Mouse (Mus musculus): ENCODE results near the gene Gjc2. TPM values are rescaled to one million over a fixed set of nuclear protein-coding genes. Genes with fewer than 3 reads are reported as not detected.

Gene Gjc2
- total RNA-seq, 2 experiments from 2014 or later: not detected

DNA sequence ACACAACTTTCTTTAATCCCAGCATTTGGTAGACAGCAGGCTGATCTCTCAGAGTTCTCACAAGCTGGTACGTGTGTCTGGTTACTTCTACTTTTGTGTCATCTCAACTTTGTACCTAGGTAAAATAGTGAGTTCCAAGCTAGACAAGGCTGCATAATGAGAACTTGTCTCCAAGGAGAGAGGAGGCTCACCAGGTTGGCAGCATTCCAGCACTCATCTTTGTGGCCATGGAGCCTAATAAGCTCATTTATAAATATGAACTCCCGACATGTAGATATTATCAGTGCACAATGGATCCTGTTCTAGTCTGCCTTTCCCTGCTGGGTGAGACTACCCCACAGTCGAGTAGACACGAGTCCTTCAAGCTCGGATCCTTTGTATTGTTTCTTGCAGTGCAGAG lies 26.6 kb upstream of the Gjc2 start:
- no peak for ATAC-seq (replicated peaks; ENCODE audit: low FRiP score, poor library complexity, severe bottlenecking)

DNA sequence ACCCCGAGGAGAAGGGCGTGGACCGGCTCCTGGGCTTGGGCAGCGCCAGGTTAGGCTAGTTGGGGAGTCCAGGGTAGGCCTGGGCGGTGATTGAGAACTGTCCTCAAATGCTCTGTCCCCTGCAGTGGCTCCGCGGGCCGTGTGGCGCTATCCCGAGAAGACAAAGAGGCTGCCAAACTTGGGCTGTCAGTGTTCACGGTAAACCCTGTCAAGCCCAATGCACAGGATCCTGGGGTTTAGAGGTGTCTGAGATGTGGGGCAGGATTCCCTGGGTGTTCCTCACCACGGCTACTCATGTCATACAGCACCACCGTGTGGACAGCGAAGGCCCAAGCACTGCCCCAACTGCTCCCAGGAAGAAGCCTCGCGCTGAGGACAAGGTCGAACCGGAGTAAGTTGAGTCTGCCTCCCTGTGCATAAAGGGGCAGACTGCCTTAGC lies 26.0 kb upstream of the Gjc2 start:
- peak; percentile 87 for ATAC-seq (replicated peaks; ENCODE audit: low FRiP score, poor library complexity, severe bottlenecking)

DNA sequence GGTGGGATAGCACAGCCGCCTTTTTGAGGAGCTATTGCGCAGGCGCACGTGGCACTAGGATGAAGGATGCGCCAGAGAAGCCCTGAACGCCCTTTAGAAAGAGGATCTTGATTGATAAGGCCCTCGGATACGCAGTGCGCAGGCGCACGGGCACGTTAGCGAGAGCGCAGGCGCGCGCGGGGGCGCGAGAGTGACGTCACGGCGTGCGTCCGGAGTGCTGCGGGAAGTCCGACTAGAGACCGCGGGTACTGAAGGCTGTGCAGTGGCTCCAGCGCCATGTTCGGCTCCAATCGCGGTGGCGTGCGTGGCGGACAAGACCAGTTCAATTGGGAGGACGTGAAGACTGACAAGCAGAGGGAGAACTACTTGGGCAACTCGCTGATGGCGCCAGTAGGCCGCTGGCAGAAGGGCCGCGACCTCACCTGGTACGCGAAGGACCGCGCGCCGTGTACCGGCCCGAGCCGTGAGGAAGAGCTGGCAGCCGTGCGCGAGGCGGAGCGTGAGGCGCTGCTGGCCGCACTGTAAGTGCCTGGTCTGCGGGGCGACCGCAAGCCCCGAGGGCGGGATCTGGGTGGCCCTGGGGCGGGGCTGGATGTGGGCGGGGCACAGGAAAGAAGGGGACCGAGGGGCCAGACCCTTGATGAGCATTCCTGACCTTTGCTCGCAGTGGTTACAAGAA lies 25.3 kb upstream of the Gjc2 start, which contains the start of gene 2310033P09Rik:
2310033P09Rik (plus strand) TSS at position 169 of the 679 bp plus-strand sequence.
- ATAC-seq (replicated peaks; ENCODE audit: low FRiP score, poor library complexity, severe bottlenecking): peak; percentile 85

DNA sequence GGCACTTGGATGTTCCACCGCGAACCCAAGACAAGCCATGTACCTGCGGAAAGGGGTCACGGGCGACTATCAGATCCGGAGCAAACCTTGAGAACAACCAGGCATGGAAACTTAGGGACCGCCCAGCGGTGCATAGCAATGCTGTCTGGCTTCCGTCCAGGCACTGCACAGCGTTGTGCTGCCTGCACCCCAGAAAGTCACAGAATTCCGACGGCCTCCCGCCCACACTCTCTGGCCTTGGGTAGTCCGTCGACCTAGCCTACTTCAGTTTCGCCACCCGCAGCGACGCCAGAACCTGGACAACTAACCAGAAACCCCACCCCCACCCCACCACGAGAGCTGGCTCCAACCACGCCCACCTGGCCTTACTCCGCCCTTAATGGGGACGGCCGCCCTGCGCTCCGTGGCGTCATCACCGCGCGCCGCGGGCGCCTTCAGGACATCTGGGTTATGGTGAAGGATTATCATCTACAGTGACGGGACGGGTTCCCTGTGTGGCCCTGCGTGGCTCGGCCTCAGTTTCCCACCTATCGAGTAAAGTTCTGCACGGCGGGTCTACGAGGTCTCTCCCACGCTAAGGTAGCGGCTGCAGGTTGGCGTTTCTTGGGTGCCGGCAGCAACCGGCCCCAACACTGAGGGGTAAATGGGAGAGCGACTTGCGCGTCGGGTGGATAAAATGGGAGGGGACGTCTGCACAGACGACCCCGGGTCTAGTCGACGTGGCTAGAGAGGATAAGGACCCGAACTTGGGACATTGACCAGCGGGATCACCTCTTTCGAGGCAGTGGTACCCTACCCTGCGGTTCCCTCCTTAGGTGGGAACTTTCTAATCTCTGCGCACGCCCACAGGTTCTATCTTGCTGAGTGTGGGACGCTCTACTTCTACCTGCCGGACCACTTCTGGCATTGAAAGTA lies 19.3 kb upstream of the Gjc2 start, which contains the start of gene Mrpl55:
Mrpl55 (plus strand) TSS at position 406 of the 915 bp plus-strand sequence.
- ATAC-seq (replicated peaks; ENCODE audit: low FRiP score, poor library complexity, severe bottlenecking): peak; percentile 95

DNA sequence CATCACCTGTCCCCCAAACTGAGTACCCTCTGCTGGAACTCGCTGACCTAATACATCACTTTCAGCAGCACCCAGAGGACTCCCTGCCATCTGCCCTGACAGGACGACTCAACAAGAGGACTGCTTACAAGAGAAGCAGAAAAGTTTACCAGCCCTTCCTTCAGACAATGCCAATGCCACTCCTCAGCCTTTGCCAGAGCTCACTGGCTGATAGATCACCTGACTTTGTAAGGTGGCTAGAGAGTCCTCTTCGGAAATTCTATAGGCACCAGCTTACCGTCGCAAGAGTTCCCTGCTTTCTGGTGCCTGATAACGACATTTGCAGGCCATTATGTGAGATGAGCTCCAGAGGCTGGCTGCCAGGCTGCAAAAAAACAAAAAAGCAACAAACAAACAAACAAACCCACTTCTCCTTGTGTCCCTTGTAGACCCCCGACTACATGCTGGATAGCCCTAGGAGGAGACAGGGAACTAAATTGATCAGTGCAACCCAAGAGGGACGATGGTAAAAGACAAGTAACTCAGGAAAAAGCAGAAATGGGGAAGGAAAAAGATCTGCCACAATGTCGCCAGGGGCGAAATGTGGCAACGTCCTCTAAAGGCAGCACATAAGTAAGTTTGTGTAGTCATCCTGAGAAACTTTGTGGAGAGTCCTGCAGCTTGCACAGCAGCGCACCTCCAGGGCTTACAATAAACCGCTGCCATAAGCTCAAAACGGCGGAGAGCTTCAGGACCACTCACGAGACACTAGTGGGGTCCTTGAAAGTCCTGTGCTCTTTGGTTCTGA lies 18.4 kb upstream of the Gjc2 start:
- ATAC-seq (replicated peaks; ENCODE audit: low FRiP score, poor library complexity, severe bottlenecking): no peak; the same call in 1 of the 2 replicates

DNA sequence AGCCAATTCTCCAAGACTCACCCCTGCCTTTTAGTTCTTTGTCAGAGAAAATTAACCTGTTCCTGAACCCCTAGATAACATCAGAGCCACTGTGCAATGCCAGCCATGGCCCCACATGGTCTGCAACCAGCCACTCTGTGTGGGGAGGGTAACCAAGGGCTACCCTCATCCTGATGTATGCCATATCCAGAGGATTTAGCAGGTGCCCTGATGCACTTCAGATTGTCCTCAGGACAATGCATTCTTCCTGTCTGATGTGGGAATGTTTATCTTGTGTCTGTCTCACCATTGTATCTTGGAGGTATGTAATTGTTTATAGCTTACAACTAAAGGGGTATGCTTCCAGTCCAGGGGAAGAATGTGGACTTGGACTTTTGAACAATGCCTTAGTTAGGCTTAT lies 13.2 kb upstream of the Gjc2 start:
- no peak for ATAC-seq (replicated peaks; ENCODE audit: low FRiP score, poor library complexity, severe bottlenecking)

DNA sequence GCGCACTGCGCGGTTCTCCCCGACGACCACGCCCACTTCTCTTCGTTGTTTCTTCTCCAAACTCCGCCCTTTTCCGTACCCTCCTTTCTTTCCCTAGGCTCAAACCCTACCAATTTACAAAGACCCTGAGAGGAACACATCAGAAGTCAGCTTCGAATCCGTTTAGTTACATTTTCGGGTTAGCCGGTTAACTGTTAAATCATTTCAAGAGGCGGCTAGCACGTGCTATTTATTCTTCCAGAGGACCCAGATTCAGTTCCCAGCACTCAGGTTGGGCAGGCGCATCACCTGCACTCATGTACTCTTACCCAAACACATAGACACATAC lies 9.0 kb upstream of the Gjc2 start, which contains the start of gene Guk1:
Guk1 (minus strand) TSS at position 154 of the 328 bp plus-strand sequence.
- no peak for ATAC-seq (replicated peaks; ENCODE audit: low FRiP score, poor library complexity, severe bottlenecking)

DNA sequence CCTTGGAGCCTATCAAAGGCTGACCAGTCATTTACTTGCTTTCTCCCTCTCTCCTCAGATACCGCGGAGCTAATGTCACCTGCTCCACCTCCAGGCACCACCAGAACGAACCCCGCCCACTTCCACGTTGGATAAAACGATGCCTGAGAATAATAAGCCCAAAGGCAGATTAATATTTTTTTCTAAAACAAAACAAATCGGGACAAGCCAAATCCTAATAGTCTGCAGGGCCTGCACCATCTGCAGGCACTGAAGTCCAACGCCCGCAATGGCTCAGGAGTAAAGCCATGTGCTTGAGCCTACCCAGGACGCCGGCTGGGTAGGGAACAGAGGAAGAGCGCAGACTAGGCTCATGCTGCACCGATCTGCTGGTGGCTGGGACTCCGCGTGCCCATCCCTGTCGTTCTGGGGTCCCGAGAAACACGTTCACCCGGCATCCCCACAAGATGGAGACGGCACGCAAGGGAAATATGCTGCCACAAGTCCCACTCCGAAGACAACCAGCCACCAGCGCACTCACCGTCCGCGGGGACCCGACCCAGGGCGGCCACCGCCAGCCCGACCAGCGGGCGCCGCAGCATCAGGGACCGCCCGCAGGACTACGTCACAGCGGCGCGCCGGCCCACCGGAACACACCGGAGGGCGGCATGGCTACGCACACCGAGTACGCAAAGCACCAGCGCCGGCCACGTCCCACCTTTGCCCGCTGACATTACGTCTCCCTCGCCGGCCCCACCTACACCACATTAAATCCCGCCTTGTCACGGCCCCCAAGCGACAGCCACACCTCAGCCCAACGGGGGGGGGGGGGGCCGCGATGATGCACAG lies 8.4 kb upstream of the Gjc2 start:
- ATAC-seq (replicated peaks; ENCODE audit: low FRiP score, poor library complexity, severe bottlenecking): peak; percentile 87

DNA sequence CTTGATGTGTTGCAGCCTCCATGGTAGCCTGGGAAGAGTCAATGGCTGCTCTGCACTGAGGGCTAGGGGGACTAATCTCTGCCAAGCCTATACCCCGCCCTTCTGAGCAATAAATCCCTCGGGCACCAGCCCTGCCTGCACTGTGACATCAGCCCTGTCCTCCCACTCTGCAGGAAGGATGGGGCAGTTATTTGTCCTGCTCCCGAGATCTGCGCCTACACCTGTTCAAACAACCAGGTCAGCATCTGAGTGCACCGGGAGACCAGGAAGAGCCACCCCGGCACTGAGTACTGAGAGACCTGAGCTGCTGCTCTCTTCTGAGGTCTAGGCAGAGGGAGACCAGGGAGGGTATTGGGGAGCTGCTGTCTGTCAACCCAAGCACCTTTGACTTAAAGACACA lies 4.7 kb upstream of the Gjc2 start:
- no peak for ATAC-seq (replicated peaks; ENCODE audit: low FRiP score, poor library complexity, severe bottlenecking)

DNA sequence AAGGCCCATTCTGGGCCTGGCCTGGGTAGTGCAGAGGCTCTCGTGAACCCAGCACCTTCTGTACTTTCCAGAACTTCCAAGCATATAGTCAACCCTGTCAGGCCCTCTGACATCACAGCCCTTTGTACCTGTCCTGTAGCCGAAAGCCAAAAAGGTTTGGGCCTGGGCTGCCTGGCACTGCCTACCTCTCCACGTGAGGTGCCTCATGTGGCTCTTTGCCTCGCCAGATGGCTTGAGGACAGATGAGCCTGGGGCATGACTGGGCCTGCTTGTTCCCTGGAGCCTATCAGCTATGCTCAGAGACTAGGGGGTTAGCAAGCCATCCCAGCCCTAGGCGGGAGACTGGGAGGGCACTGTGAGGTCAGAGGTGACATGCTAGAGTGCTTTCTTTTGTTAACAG lies 2.5 kb upstream of the Gjc2 start:
- ATAC-seq (replicated peaks; ENCODE audit: low FRiP score, poor library complexity, severe bottlenecking): no peak

DNA sequence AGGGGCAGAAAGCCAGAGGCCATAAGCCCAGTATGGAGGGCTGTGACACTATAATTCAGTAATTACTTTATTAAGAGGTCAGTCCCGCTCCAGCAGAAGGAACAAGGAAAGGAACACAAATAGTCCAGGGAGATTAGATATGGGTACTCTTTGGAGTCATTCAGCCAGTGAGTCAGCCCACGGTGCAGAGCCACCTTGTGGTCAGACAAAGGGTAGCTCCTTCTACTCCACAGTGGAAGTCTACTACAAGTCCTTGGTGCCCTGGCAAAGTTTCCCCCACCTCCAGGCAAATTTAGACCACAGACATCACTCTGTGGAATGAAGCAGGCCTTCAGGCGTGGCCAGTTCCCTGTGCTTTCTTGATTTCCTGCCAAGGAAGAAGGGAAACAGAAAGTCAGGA lies 808 bp upstream of the Gjc2 start:
- peak; percentile 92 for ATAC-seq (replicated peaks; ENCODE audit: low FRiP score, poor library complexity, severe bottlenecking)

DNA sequence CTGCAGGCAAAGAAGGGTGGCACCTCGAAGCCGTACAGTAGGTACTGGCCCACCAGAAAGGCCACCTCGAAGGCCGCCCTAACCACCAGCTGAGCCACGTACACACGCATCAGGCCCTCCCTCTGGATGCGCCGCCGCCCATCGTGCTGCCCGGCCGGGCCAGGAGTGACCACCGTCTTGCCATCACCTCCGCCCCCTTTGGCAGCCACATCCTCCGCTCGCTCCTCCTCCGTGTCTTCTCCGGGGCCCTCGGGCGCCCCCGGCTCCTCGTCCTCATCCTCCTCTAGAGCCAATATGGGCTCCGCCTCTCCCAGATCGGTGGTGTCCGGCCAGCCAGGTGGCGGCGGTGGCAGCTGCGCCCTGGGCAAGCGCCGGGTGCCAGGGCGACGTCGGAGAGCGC lies 6.1 kb downstream of the Gjc2 start:
- ATAC-seq (replicated peaks; ENCODE audit: low FRiP score, poor library complexity, severe bottlenecking): no peak

DNA sequence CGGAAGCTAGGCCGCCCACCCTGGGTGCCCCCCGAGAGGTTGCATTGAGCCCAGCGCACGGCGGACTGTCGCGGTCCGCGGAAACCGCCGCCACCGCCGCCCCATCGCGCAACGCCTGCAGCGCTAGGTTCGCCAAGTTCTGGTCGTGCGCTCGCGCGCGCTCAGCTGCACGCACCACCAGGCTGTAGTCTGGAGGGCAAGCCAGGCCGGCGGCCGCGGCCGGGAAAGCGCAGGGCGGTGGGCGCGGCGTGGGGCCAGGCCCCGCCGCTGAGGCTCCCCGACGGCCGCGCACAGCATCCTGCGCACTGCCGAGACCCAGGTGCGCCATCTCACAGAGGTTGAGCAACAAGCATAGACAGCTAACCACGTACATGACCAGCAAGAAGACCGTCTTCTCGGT lies 6.5 kb downstream of the Gjc2 start:
- no peak for ATAC-seq (replicated peaks; ENCODE audit: low FRiP score, poor library complexity, severe bottlenecking)

DNA sequence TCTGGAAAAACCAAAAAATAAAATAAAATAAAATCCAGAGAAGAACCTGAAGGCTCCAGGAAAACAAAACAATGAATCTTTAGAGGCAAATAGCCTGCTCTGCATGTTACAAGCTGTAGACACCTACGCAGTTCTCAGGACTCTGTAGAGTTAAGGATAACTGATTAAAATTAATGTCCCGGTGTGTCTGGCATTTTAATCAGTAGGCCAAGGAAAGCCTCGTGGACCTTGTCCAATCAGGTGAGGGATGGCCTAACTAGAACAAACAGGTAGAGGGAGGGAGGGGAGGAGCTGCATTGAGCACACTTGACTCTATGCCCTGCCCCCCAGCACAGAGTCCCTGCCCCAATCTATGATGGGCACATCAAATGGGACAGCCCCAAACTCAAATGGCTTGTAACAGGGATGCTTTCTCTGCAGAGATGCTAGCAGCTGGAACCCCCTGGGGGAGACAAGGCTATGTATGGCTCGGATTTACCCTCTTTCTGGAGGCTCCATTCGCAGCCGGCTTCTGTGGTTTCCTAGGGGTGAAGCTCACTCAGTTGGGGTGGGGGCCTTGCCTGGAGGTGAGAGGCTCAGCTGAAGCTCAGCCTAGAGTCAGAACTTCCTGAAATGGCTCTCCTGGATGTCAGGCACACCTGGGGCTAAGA lies 8.7 kb downstream of the Gjc2 start:
- ATAC-seq (replicated peaks; ENCODE audit: low FRiP score, poor library complexity, severe bottlenecking): no peak

DNA sequence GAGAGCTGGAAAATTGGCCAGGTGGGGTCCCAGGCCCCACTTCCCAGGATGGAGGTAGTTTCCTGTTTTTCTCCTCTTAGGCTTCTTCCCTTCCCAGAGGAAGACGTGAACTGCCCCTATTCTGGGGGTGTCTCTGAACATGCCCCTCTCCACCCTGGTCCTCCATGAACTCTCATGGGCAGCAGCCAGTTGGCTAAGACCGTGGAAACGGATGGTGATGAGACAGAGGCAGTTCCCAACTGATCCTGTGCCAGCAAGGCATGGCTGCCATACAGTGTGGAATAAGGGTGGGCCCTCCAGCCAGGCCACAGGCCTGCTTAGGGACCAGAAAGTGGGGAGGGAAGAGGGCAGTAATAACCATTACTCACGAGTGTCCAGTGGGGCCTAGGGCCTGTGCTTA lies 12.5 kb downstream of the Gjc2 start:
- ATAC-seq (replicated peaks; ENCODE audit: low FRiP score, poor library complexity, severe bottlenecking): no peak

DNA sequence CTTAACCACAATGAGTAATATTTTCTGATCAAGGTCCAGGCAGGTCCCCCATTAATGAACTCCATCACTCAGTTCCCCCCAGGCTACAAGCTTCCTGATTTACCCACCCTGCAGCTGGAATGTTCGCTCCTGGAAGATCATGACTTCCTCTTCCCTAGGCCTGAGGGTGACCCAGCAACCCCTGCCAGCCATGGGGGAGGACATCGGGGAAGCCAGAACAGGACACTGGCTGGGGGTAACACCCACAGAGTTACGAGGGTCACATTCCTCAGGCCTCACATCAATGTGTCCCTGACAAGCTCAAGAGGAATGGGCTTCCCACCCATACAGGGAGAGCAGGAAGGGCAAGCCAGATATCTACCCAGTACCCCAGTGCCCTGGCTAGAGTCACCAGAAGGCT lies 13.2 kb downstream of the Gjc2 start:
- no peak for ATAC-seq (replicated peaks; ENCODE audit: low FRiP score, poor library complexity, severe bottlenecking)

DNA sequence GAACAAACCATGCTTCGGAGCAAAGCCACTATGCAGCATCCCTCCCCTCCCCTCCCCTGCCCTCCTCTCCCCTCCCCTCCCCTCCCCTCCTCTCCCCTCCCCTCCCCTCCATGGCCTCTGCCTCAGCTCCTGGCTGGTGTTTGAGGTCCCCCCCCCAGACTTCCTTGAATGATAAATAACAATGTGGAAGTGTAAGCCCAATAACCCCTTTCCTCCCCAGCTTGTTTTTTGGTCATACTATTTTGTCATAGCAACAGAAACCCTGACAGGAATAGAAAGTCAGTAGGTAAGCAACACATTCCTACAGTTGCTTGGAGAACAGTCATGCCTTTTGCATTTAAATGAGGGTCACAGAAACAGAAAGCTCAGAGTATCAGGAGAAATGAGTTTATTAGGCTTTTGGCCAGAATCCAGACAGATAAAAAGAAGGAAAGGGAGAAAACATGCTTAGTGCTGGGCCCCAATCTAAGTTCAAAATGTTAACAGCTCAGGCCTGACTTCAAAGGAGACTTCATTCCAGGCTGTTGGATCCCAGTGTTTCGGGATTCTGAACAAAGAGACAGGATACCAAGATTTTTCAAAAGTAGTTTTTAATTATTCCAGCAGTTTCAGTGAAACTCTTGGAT lies 17.3 kb downstream of the Gjc2 start:
- no peak for ATAC-seq (replicated peaks; ENCODE audit: low FRiP score, poor library complexity, severe bottlenecking)

DNA sequence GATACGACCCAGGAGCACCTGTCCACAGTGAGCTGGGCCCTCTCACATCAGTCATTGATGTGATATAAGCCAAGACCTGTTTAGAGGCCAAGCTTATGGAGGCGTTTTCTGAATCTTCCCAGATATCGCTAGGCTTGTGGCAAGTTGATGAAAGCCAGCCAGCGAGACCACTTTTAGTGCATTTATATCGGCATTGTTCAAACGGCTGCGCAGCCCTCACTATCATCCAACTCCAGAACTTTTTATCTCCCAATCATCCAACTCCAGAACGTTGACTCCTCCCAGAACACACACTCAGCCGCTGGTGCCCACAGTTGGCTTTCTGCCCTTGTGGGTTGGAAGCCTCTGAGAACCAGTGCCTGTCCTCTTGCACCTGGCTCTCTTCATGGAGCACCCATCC lies 18.6 kb downstream of the Gjc2 start:
- peak; percentile 77 for ATAC-seq (replicated peaks; ENCODE audit: low FRiP score, poor library complexity, severe bottlenecking)

All from erythroid progenitor cell, adult 5-6 weeks (primary cell).